Mouse (Mus musculus): ENCODE results near the gene Epb41.

Epb41 gene

GRCm38 (mm10) chr4:131885376-131885775 lies 189.7 kb downstream of the Epb41 start:
- DNase-seq (ENCODE audit: low spot score): no peak

GRCm38 (mm10) chr4:131883571-131883970 lies 191.6 kb downstream of the Epb41 start:
- DNase-seq (ENCODE audit: low spot score): no peak

- no peak for DNase-seq (ENCODE audit: low spot score)
These were observed 193.8 kb downstream of the Epb41 start for GRCm38 (mm10) chr4:131881306-131881705.

- DNase-seq (ENCODE audit: low spot score): no peak
These were observed 195.4 kb downstream of the Epb41 start for GRCm38 (mm10) chr4:131879692-131880091.

GRCm38 (mm10) chr4:131876836-131877235 lies 198.3 kb downstream of the Epb41 start:
- no peak for DNase-seq (ENCODE audit: low spot score)

GRCm38 (mm10) chr4:131875242-131875641 lies 199.9 kb downstream of the Epb41 start:
- no peak for DNase-seq (ENCODE audit: low spot score)

DNA sequence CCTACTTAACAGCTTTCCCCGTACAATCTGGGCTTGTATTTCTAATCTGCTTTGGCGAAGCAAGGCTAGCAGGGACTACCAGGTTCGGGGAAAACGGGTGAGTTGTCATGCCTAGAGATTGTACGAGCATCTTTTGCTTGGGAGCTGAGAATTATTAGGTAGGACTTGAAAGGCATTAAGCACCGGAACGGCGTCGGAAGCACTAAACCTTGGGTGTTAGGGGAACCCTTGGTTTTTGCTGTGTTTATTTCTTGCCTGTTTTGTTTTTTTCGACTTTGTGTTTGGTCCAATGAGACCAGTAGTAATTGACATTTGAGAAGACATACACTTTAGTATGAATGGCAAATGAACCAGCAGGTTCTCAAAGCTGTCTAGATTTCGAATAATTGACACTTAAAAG lies 200.6 kb downstream of the Epb41 start:
- DNase-seq (ENCODE audit: low spot score): no peak

GRCm38 (mm10) chr4:131874169-131874536 lies 201.0 kb downstream of the Epb41 start:
- no peak for DNase-seq (ENCODE audit: low spot score)
